Mouse (Mus musculus) left cerebral cortex, postnatal 4 days (tissue): ENCODE measurements around the gene Tmem150c. TPM values are rescaled to one million over a fixed set of nuclear protein-coding genes. Genes with fewer than 3 reads are reported as not detected.

Experiments
- DNase-seq: peaks from one replicate; pipeline ENCODE4 v3.0.0-alpha.2; 2022
- intact Hi-C: fragments of 180-260 bp; cut with DNase I; formaldehyde crosslinking; loops from one replicate; pipeline ENCODE4 v1.15.1; 2025
- total RNA-seq, 2 experiments: library from RNA; stranded (reverse); gene quantifications; 2 replicates each; pipeline ENCODE4 v1.2.3; 2021

Tmem150c gene
- total RNA-seq, 2 experiments from 2014 or later = 101 to 108 TPM

GRCm38 (mm10) chr5:100057461-100058209 lies 102.0 kb downstream of the Tmem150c start:
- no peak for DNase-seq
- intact Hi-C loops = no loop called here

- DNase-seq = no peak
- intact Hi-C loops = no loop called here
Observed at GRCm38 (mm10) chr5:100055866-100056369, 103.7 kb downstream of the Tmem150c start.

- no peak for DNase-seq
- intact Hi-C loops = no loop called here
Observed at GRCm38 (mm10) chr5:100054807-100055547, 104.6 kb downstream of the Tmem150c start.

- no peak for DNase-seq
- intact Hi-C loops = no loop called here
Observed at GRCm38 (mm10) chr5:100052728-100053127, 106.9 kb downstream of the Tmem150c start.

DNA sequence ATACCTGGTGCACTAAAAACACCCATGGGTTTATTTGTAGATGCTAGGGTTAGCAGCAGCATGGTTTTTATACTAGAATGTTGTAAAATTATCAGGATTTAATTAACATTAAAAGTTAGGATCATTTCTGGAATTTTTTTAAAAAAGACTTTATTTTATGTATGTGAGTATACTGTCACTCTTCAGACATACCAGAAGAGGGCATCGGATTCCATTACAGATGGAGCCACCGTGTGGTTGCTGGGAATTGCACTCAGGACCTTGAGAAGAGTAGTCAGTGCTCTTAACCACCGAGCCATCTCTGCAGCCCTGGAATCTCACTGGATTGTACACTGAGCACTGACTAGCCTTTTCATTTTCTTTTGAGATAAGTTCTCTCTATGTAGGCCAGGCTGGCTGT lies 109.7 kb downstream of the Tmem150c start:
- DNase-seq = no peak
- intact Hi-C loops = no loop called here

GRCm38 (mm10) chr5:100047871-100048270 lies 111.7 kb downstream of the Tmem150c start:
- intact Hi-C loops = no loop called here
- no peak for DNase-seq

DNA sequence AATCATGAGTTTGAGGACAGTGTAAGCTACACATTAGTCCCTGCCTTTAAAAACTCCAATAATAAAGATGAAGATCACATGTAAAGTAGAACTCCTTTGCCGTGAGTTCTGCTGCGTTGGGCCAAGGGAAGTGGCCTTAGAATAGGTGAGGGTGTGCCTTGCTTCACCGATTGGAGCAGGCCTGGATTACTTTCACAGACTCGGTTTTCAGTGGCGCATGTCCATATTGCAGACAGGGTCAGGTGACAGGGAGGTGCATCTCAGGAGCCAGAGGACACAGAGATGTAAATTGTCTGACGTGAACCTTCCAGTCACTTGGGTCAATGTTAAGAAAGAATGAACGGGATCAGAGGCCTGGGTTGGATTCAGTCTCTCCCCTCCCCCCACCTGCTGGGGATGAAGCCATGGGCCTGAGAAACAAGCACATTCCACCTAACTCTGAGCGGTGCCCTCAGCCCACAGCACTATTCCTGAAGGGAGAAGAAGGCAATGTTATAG lies 112.4 kb downstream of the Tmem150c start:
- no peak for DNase-seq
- intact Hi-C loops = no loop called here

DNA sequence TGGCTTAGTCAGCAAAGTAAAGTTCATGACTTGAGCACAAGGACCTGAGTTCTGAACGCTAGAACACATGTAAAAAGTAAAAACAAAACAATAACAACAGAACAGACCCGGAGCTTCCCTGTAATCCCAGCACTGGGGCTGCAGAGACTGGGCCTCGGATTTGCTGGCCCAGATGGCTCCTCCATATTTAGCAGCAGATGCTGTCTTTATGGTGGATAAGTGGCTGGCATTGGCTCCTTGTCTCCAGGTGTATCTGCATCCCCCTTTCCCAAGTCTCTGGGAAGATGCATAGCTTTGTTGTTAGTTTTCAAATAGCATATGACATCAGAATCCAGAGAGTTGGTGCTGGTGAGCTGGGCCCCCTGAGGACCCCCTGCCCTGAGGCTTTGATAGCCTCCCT lies 113.5 kb downstream of the Tmem150c start:
- intact Hi-C loops = no loop called here

GRCm38 (mm10) chr5:100044621-100045020 lies 115.0 kb downstream of the Tmem150c start:
- DNase-seq = no peak
- intact Hi-C loops = no loop called here

More for the DNA sequence above, 113.5 kb downstream of the Tmem150c start:
- DNase-seq = no peak

DNA sequence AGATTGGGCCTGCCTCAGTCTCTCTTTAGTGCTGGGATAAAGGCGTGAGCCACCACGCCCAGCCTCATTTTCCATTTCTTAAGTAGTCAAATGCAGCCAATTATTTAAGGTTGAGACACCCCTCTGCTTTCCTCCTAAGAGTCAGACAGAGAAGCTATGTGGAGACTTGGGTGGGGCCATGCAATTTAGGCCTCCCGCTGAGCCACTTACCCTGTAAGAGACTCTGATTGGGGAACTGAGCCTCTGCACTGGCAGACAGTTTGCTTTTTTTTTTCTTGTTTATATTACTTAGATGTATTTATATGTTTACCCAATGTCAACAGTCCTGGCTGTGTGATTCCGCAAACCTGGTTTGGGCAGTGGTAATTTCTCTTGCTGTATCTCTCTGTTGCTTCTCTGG lies 115.6 kb downstream of the Tmem150c start:
- intact Hi-C loops = no loop called here
- DNase-seq = no peak

DNA sequence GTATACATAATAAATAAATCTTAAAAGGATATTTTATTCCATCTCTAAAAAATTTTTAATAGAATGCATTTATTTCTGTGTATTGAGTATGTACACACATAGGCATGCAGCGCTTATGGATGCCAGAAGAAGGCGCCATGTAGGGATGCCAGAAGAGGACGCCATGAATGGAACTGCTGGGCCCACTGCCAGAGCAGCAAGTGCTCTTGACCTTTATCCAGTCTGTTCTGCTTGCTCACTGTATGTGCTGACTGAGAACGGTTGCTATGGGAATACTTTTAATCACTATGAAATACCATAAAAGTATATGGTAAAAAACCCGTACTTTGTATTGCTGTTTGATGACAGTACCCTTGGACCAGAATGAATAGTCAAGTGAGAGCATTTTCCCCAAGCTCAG lies 116.2 kb downstream of the Tmem150c start:
- intact Hi-C loops = no loop called here
- DNase-seq = peak; percentile 70

GRCm38 (mm10) chr5:100042467-100042866 lies 117.1 kb downstream of the Tmem150c start:
- intact Hi-C loops = no loop called here
- no peak for DNase-seq

- intact Hi-C loops = no loop called here
- no peak for DNase-seq
Observed at GRCm38 (mm10) chr5:100041272-100041671, 118.3 kb downstream of the Tmem150c start.

GRCm38 (mm10) chr5:100040281-100040784 lies 119.3 kb downstream of the Tmem150c start:
- DNase-seq = peak; percentile 23
- intact Hi-C loops = no loop called here

DNA sequence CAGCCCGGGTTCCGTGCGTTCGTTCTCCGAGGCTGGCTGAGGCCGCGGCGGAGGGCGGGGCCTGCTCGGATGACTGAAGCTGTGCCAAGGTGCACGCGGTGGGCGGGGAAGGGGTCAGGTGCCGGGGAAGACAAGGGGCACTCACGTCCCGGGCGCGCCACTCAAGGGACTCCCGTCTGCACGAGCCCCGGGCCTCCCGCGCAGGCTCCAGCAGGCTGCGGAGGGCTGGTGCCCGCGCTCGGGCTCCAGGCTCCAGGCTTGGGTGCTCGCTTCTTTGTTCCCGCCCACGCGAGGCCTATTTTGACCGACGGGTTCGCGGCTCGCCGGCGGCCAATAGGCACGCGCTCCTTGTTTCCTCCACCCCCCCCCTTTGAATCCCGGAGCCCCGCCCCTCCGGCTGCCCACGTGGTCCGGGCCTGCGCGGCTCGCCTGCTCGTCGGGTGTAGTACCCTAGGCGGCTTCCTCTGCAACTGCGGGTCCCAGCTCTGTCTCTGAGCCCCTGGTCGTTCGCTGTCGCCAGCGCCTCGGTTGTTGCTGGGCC lies 119.9 kb downstream of the Tmem150c start, which contains the start of the genes Hnrnpdl and Enoph1:
TSS of gene Hnrnpdl (minus strand) at position 63 of the 541 bp plus-strand sequence.
TSS of gene Enoph1 (plus strand) at position 384 of the 541 bp plus-strand sequence.
- intact Hi-C loops = loop anchor here (5.0 to 10.0 kb wide), 2 partner anchors 62 to 835 kb away; partner anchors contain the start of genes 4930524J08Rik and Hnrnpd
- DNase-seq = peak; percentile 96

DNA sequence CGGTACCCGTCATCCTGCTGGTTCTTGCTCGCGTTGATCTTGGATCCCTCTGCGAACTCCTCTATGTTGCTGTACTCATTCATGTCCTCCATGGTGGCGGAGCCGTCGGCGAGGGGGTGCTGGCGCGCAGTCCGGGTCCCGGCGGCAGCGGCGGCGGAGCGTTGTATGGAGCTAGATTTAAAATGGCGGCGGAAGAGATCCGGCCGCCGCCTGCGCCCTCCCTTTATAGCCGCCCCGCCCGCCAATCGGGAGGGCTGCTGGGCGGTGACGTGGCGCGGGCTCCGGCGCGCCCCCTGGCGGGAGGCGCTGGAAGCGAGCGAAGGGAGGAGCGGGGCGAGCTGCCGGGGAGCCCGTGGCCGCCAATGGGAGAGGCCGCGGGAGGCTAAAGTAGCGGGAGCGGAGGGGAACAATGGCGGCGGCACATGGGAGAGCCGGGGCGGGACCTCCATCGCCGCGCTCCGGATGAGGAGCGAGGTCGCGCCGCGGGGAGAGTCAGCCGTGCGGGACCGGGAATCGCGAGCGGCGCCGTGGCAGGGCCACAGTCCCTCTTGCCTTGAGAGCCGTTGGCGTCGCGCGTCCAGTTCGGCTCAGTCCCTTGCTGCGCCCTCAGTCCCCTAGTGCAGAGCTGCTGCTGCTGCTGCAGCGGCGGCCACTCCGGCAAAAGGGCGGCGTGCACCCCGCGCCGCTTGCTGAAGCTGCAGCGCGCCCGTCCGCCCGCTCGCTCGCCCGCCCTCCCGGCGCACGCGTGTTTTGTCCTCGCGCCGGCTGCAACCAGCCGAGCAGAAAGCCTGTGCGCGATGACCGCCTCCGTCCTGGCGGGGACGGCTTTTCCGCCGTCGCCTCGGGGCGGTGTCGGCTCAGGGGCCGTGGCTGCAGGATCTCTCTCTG lies 120.7 kb downstream of the Tmem150c start:
- intact Hi-C loops = loop anchor here (5.0 to 10.0 kb wide), 2 partner anchors 62 to 834 kb away; partner anchors contain the start of genes 4930524J08Rik and Hnrnpd
- peak; percentile 96 for DNase-seq

GRCm38 (mm10) chr5:100037965-100038713 lies 121.5 kb downstream of the Tmem150c start:
- DNase-seq = peak; percentile 94
- intact Hi-C loops = loop anchor here (5.0 to 10.0 kb wide), 2 partner anchors 61 to 833 kb away; partner anchors contain the start of genes 4930524J08Rik and Hnrnpd

GRCm38 (mm10) chr5:100036681-100037080 lies 122.9 kb downstream of the Tmem150c start:
- intact Hi-C loops = loop anchor here (5.0 to 10.0 kb wide), 2 partner anchors 59 to 832 kb away; partner anchors contain the start of genes 4930524J08Rik and Hnrnpd
- DNase-seq = no peak

- DNase-seq = no peak
- intact Hi-C loops = loop anchor here (5.0 to 10.0 kb wide), 2 partner anchors 59 to 831 kb away; partner anchors contain the start of genes 4930524J08Rik and Hnrnpd
Observed at GRCm38 (mm10) chr5:100035950-100036349, 123.7 kb downstream of the Tmem150c start.
